Mouse (Mus musculus): ENCODE measurements around the gene Tcf7l2.

DNA sequence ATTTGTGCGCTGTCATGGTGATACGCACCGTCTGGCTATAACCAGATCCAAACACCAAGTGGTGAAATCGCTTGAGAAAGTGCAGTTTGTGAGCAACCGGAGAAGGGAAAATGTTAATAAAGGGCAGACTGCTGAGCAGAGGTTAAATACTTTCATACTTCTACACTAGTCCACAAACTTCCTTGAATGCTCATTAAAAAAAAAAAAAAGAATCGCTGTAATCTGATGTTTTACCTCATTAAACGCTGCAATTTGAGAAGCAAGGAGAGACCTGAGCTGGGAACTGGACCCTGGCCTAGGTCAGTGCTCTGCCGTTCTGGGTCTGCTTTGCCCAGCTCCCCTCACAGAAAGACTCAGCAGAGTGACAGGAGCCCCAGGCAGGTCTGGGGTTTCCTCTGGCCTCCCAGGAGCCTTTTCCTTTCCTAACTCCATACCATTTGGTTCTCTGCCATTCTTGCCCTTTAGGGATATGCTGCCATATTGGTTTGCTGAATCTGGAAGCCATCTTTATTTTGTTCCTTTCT is 33.5 kb upstream of the Tcf7l2 start:
- no peak for TF ChIP-seq ZC3H11A (IDR thresholded peaks at IDR 0.05; ENCODE audit: borderline replicate concordance, low read depth, low read length)
- TF ChIP-seq MAFK (IDR thresholded peaks at IDR 0.05; ENCODE audit: insufficient read depth, low read depth, low read length), result no peak

All from ES-E14 (cell line).